Mouse (Mus musculus): Measurements from ENCODE around the gene Mrps2.
"Not testable (repeated sequence)": the region's sequence is repeated elsewhere in the genome, so short reads cannot be mapped to it uniquely, and the experiment has no call there.

Gene Mrps2

DNA sequence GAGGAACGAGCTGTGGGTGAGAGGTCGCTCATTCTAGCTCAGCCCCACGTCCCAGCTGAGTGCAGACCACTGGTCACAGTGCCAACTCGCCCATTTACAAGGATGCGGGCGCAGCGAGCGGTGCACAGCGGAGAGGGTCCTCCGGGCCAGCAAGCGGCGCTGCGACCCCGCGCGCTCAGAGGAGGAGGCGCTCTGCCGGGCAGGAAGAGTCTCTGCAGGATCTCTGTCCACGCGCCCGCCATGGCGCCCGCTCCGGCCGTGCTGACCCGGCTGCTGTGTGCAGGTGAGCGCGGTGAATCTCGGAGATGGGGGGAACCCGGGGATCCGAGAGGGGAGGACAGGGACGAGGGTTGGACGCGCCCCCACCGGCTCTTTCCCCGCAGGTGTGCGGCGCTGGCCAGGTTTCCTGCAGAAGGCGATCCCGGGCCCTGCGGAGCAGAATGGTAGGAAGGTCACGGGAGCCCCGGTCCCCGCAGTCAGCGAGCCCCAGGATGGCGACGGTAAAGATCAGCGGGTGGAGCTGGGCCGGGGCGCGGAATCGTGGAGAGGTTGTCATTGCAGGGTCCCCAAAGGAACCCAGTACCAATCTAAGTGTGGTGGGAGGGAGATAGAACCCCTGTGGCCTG lies at the start of gene Mrps2:
Mrps2 (plus strand) TSS at position 207 of the 626 bp plus-strand sequence.
- peak; percentile 94 to 95 for DNase-seq

DNA sequence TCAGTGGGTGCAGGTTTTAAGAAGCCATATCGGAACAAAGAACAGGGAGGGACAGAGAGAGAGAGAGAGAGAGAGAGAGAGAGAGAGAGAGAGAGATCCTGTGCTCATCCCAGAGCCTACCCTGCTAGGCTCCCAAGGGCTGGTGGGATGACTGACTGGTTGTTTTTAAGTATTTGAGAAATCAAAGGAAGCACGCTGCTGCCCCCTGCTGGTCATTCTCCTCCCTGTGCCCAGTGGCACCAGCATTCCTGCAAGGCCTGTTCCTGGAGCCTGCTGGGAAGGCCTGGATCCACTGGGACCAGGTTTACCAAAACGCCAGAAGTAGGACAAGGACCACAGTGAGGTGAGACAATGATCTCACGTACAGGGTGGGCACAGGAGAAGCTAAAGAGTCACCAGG lies 48.0 kb upstream of the Mrps2 start:
- peak; percentile 97 to 99 for DNase-seq

DNA sequence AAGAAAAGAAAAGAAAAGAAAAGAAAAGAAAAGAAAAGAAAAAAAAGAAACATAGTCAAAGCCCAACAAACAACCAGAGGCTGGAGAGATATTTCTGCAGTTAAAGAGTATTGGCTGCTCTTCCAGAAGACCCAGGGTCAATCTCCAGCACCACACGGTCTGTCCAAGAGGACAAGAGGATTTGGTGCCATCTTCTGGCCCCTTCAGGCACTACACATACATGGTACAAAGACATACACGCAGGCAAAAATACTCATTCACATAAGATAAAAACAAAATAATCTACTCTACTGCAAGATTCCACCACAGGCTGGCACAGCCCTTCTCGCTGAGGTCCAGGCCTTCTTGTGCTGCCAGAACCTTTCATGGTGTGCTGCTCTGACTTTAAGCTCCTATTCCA lies 44.7 kb upstream of the Mrps2 start:
- DNase-seq = peak; percentile 72 to 76

DNA sequence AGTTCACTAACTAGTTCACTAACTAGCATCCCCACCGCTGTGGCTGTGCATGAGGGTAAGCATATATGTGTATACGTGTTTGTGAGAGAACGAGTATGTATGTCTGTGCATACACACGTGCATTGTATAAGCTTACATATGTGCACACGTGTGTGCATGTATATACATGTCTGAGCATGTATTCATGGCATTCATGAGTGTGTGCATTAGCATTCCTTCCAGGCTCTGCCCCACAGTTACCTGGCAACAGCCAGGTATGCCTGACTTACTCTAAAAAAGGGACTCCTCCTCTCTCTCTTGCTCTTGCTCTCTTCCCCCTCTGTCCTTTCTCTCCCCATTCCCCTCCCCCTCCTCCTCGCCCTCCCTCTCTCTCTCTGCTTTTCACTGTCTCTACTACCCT lies 40.6 kb upstream of the Mrps2 start:
- DNase-seq = no peak

DNA sequence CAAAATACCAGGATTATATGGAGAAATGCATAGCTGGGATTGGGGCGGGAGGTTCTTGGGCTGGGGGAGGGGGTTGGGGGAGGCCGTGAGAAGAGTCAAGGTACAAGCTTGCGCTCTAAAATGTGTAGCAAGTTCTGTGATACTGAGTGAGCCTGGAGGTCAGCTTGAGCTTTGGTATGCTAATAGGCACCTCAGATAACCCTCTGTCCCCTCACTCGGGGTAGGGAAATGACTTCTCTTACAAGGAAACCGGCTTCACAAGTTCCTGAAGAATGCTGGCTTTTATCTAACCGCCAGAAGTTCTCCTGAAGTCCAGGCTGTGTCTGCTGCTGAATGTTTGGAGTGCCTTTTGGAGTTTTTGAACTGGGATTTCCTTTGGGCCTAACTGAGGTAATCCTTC lies 37.0 kb upstream of the Mrps2 start:
- no peak for DNase-seq

DNA sequence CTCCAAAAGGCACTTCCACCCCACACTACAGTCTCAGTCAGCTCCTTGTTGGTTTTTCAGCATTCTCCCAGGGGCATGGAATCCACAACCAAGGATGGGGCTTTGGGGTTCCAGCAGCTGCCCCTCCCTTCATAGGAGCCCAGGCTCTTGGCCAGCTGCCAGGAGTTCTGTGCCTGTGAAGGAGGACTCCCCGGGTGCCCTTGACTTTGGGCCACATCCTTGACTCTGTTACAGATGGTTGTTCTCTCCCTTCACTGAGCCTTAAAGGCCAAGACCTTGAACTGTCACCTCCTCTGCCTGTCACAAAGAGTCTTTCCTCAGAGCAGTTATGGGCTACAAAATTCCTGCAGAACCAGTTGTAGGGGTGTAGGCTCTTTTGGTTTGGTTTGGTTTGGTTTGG lies 35.1 kb upstream of the Mrps2 start:
- DNase-seq = peak; percentile 63 to 72

DNA sequence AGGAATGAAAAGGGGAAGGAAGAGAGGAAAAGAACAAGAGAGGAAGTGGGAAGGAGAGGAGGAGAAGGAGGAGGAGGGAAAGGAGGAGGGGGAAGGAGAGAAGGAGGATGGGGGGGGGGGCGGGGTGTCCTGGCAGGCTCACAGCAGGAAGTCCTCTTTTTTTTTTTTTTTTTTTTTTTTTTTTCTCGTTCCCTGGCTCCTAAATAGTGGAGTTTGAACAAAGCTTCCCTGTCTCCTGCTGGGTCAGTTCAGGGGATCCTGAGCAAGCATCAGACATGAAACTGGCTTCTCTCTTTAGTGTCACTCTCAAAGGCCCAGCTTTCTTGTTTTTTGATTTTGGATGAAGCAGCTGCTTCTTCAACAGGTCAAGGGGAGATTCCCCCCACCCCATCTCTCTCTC lies 34.4 kb upstream of the Mrps2 start:
- DNase-seq = no peak

DNA sequence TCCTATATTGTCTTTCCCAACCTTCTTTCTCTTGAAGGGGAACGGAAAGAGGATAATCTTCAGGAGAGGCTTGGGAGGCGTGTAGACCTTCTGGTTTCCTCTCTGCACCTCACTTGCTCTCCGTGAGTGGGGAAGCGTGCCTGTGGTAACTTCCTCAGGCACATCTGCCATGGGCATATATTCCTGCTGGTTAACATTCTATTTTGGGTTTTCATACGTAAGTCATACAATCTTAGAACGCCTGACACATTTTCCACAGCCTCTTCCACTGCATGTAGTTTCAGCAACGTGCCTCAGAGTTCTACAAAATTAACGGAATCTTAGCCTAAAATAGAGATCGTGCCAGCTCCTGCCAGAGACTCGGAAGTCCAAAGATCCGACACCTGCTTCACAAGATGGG lies 32.5 kb upstream of the Mrps2 start:
- no peak for DNase-seq

DNA sequence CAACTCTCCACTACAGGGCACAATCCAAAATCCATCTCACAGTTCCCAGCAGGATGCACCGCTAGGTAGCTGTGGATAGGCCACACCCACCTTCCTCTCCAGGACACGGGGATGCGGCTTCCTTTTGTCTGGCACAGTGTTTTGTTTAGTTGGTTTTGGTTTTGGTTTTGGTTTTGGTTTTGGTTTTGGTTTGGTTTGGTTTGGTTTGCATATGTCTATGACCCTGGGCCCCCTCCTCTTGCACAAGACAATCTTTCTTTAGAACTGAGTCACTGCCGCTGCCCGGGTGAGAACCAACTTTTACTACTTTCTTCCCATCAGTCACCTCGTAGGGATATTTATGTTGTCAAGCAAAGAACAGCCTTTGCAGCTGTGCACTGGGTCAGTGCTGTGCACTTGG lies 27.0 kb upstream of the Mrps2 start:
- DNase-seq = no peak

DNA sequence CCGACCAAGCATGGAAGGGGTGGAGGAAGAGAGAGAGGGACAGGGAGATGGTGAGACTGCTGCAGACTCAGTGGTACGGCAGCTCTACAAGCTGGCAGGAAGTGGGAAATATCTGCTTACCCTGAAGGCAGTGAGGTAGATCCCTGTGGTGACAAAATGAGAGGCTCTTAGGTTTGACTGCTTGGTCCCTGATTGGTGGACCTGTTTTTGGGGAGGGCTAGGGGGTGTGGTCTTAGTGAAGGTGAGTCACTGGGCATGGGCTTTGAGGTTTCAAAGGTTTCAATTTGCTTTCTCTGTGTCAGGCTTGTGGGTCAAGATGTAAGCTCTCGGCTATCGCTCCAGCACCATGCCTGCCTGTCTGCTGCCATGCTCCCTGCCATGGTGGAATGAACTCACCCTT lies 22.8 kb upstream of the Mrps2 start:
- DNase-seq = no peak

DNA sequence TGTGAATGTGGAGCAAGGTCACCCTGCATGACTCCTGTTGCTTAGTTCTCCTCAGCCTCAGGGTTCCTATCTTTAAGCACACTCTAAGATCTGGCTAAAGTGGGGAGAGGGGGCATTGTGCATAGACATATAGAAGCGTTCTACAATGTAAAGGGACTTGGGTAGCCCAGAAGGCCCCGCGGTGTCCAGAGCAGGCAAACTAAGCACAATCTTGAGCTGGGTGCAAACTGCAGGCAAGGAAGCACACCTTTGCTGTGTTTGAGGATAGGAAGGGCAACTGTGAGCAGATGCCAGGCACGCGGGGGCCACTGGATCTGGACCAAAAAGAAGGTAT lies 21.7 kb upstream of the Mrps2 start:
- no peak for DNase-seq

DNA sequence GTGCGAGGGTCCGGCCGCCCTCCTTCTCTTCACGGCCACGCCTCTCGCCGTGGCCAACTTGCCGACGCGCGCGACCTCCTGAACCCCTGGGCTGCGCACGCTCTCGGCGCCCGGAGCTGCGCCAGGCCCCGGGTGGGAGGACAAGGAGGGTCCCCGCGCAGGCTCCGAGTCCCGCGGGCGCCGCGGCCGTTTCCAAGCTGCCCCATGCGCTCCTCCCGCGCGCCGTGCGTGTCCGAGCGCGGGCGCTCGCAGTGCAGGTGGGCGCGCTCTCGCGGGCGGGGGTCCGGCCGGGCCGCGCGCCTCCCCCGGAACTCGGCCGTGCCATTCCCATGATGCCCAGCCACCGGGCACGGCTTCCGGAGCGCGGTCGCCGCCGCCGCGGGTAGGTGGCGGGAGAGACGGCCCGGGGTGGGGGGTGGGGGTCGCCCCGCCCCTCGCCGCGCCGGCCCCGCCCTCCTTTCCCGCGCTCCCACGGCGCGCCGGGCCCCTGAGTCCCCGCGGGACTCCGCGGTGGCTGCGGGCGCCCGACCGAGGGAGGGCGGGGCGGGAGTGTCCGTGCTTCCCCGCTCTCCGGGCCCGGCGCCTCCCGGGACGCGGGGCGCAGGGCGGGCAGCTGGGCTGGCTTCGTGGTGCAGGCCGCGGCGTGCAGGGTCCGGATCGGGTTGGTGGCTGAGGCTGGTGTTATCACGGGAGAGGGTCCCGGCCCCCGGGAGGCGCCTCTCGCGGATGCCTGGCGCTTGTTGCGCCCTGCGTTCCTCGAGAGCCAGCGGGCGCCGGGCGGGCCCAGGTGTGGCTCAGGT lies 21.2 kb upstream of the Mrps2 start, which contains the start of gene Ppp1r26:
Ppp1r26 (plus strand) TSS at position 286 of the 800 bp plus-strand sequence.
- DNase-seq = peak; percentile 68 to 78

DNA sequence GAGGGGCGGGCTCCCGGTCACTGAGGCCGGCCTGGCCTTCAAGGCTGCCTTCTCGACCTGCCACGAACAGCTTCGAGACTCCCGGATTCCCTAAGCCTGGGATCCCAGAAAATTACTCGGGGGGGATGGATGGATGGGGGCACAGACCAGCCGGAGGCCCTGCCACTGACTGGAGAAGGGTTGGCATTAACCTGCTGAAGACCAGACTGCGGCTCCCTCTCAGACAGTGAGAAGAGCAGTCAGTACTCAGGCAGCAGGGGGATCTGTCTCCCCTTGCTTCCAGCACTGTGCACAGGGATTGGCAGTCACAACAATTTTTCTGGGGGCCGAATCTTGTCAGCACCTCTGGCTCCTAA lies 20.6 kb upstream of the Mrps2 start:
- peak in 1 of 2 experiments; percentile 60 for DNase-seq

DNA sequence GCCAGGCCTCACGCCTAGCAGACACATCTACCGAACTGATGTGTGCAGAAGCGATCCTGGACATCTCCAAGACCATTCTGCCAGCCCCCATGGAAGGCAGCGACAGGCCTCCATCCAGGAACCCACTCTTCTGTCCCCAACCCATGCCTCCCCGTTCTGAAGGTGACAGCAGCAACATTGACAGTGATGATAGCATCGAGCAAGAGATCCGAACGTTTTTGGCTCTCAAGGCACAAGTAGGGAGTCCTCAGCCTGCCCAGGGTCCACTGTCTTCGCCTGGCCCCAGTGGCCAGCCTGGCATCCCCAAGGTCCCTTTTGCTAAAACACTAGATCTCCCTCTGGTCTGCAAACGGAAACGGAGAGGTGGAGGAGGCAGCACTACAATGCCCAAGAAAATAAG lies 16.2 kb upstream of the Mrps2 start:
- DNase-seq = no peak

DNA sequence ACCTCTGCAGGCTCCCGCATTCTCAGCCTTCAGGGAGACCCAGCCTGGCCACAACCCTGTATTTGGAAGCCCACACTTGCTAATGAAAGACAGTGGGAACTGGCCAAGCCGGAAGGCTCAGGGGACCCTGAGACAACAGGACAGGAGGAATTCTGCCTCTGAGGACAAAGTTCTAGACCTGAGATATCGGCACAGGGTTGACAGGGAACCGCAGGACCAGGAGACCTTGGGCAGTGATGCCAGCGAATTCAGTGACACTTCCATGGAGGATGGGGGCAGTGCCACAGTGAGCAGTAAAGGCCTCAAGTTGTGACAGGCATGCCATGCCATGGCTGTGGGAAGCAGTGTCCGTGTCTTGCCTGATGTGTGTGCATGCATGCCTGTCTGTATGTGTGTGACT lies 14.3 kb upstream of the Mrps2 start:
- DNase-seq = no peak

DNA sequence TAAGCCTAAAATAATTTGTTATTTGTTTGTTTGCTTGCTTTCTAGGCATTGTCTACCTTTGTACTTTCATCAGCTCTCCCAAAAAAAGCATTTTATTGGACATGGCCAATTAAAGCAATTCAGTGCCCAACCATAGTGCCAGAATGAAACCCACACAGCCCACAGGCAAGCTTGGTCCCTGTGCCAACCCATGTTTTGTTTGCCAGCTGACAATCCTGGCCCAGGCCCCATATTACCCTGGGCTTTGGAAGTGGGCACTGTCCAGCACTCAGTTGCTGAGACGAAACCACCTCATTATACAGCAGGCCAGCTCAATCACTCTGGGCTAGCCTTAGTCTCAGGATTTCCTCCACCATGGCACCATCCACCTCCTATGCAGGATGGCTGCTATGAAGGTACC lies 11.2 kb upstream of the Mrps2 start:
- peak; percentile 88 to 91 for DNase-seq

DNA sequence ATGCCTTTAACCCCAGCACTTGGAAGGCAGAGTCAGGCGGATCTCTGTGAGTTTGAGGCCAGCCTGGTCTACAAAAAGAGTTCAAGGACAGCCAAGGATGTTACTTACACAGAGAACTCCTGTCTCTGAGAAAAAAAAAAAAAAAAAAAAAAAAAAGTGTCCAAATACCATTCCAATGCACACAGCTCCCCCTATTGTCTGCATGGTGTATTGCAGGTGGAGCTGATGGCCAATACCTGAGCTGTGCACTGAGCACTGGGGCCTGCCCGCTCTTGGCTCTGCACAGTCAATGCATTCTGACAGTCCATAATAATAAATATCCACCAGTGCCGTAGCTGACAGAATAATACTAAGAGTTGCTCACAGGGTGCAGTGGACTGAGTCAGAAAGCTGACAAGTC lies 3.9 kb upstream of the Mrps2 start:
- peak; percentile 84 to 89 for DNase-seq

DNA sequence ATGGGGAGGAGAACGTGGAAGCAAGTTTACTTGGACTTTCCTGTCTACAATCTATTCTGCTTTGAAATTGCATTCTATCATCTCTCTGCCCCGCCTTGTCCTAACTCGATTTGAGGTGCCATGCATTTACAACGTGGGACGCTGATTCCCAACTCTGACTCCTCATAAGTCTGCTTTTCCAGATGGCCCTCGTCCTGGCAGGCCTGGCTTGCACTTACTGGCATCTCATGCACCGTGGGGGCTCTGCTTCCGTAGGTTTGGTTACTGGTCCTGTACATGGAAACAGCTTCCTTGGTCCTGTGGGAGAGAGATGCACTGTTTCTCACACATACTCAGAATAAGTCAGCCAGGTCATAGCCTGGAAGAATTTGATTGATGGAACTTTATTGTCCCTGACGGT lies 2.9 kb upstream of the Mrps2 start:
- no peak for DNase-seq

DNA sequence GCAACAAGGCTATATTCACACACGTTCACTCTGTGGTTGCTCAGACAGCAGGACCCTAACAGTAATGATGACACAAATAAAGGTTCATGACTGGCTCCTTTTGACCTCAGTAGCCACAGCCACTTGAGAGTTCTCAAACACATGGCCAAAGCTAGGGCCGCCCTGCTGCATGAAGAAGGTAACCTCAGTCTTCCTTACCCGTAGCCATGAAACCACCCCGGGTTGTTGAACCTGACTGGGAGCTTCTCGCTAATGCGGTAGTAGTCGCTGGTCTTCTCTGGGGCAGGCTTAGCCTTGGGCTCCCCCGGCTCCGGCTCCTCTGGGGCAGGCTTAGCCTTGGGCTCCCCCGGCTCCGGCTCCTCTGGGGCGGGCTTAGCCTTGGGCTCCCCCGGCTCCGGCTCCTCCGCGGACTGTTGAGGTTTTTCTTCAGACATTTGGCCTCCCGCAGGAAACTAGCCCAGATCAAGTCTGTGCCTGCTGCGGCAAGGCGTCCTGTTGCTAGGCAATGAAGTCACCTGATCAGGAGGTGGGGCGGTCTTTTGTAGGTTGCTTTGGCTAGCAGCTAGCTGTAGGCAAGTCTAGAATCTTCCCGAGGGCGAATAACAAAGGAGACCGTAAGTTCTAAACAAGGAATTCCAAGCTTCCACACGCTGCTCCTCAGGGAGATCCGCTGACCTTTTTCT lies 1.9 kb upstream of the Mrps2 start, which contains the start of gene 1700007K13Rik:
1700007K13Rik (minus strand) TSS at position 497 of the 683 bp plus-strand sequence.
- peak; percentile 81 to 83 for DNase-seq

DNA sequence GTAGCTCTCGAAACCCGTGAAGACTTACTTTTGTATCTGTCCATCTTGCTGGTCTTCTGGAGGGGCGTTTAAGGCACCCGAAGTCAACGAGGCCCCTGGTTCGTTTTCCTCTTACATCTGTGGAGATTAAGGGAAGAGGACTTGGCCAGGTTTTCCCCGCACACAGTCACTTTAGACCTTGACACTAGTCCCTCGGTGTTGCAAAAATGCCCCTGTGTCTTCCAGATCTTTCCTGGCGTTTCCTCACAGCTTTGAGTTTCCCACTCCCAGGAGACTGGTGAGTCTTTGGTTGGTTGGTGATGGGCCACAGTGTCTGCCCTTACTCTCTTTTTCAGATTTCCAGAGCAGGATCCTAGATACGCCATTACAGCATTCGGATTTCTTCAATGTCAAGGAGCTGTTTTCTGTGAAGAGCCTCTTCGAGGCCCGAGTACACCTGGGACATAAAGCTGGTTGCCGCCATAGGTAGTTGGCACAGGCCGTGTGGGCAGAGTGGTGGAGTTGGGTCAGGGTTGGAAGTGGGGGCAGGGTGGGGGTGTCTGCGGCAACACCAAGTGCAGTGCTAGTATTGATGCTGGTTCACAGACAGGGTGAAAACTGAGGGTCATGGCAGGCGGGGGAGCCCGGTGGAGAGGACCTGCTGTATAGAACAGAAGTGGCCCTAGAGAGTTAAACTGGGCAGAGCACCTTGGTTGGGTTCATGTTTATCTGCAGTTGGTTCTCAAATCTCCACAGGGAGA lies 790 bp downstream of the Mrps2 start:
- DNase-seq = no peak

DNA sequence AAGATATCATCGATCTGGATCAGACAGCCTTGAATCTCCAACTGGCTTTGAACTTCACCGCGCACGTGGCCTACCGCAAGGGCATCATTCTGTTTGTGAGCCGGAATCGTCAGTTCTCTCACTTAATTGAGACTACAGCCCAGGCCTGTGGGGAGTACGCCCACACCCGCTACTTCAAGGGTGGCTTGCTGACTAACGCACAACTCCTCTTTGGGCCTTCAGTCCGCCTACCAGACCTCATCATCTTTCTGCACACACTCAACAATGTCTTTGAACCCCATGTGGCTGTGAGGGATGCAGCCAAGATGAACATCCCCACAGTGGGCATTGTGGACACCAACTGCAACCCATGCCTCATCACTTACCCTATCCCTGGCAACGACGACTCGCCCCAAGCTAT lies 1.6 kb downstream of the Mrps2 start:
- no peak for DNase-seq

DNA sequence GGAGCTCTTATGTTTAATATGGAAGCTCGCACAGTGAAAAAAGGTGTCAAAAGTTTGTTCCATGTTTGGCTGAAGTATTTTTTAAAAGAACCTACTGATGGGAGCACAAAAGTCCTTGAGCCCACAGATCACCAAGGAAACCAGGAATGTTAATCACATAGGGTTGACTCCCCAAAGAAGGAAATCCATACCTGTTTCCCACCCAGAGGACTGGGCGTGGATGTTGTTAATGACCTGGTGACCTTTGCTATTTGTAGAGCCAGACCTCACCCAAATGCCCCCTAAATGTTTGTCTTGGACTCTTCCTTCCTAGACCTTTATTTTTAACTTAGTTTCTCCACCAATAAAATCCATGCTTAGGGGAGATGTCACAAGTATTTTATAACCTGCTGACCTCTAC lies 2.7 kb downstream of the Mrps2 start:
- DNase-seq = no peak

DNA sequence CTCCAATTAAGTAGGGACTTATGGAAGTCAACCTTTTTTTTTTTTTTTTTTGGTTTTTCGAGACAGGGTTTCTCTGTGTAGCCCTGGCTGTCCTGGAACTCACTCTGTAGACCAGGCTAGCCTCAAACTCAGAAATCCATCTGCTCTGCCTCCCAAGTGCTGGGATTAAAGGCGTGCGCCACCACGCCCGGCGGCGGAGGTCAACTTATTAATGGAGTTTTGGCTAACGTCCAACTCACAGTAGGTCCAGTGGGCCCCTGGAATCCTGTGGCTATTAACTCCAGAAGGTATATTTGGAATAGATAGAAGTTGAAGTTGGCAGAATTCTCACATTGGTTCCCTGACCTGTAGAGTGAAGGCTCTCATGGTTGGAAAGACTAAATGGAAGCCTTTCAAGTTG lies 4.1 kb downstream of the Mrps2 start:
- not testable (repeated sequence) for DNase-seq
